Mouse (Mus musculus) midbrain, embryonic 10.5 days (tissue): ENCODE data around the gene Slc22a29. TPM values are rescaled to one million over a fixed set of nuclear protein-coding genes. Genes with fewer than 3 reads are reported as not detected.
"Not testable (repeated sequence)": the region's sequence is repeated elsewhere in the genome, so short reads cannot be mapped to it uniquely, and the experiment has no call there.

Source experiments
- DNase-seq: peaks from one replicate; pipeline ENCODE4 v3.0.0-alpha.2; 2017; ENCODE audit warnings: low spot score
- H3K27ac ChIP-seq: fragments of 300-500 bp; sonication (generic); replicated peaks from 2 replicates; pipeline ENCODE4 v1.5.1; 2016; ENCODE audit warnings: mild to moderate bottlenecking
- H3K27me3 ChIP-seq: fragments of 300-500 bp; sonication (generic); 2 replicates; pipeline ENCODE4 v1.6.1; 2016; ENCODE audit warnings: low read depth, mild to moderate bottlenecking; ENCODE audit not compliant: poor library complexity, severe bottlenecking
- H3K36me3 ChIP-seq: fragments of 300-500 bp; sonication (generic); 2 replicates; pipeline ENCODE4 v1.6.1; 2016; ENCODE audit warnings: mild to moderate bottlenecking, moderate library complexity
- H3K4me1 ChIP-seq: fragments of 300-500 bp; sonication (generic); 2 replicates; pipeline ENCODE4 v1.6.1; 2016
- H3K4me3 ChIP-seq: fragments of 300-500 bp; sonication (generic); 2 replicates; pipeline ENCODE4 v1.5.1; 2016; ENCODE audit warnings: mild to moderate bottlenecking, moderate library complexity
- H3K9me3 ChIP-seq: fragments of 300-500 bp; sonication (generic); replicated peaks from 2 replicates; pipeline ENCODE4 v1.6.1; 2016; ENCODE audit warnings: mild to moderate bottlenecking
- WGBS: fragments of 180-500 bp; shearing (Covaris S2); methylation state at CpG from one replicate; pipeline ENCODE4 v1.1.7; 2016; 5-methylcytosine and 5-hydroxymethylcytosine counted together
- polyA plus RNA-seq: library from polyadenylated mRNA; unstranded; fragments of >200 nt; fragmentation: Nextera tagmentation; extraction: Ambion mirVana; gene quantifications from 2 replicates; pipeline ENCODE4 v1.2.1, GENCODE M21; 2016

The Slc22a29 gene
- not detected in 2 replicates for polyA plus RNA-seq

DNA sequence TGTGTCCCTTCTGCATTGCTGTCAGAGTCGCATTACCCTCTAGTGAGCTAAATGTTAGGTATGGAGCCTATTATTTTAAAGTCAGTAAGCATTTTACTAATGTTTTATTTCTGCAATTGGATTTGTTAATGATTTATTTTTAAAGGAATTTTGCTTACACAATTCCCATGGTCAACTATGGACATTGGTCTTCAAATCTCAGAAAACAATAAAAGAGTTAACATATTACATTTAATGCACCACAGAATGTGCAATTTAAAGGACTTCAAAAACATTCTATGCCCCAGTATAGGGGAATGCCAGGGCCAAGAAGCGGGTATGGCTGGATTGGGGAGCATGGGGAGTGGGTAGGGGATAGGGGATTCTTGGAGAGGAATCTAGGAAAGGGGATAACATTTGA, at the start of gene Slc22a29:
Gene Slc22a29, minus strand, starts transcription at position 101 of the 400 bp plus-strand sequence.
- Histone ChIP-seq H3K9me3 (peaks cover 22% of the 10 kb centered on the region), H3K27me3 (no peaks in the 10 kb centered on the region), H3K36me3 (no peaks in the 10 kb centered on the region), H3K4me1 (no peaks in the 10 kb centered on the region), H3K27ac (no peak within 1 kb of the TSS), H3K4me3 (no peak within 1 kb of the TSS)
- WGBS = 86% methylated on average over 2 of the region's 2 CpGs
- no peak for DNase-seq

DNA sequence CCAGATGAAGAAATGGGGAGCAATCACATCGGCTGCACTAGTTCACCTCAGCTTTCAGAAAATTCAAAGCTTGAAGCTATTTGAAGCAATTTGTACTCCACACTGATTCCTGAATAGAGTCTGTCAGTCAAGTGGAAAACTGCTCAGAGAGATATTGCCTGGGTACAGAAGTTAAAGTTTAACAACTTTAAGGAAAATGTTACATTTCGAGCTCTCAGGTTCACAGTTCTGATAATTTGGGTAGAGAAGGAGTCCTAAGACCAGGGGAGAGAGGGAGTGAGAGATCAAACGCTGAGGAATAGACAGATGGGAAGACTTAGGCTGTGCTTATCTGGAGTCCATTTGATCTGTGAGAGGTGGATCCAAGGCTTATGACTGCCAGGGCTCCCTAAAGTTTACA, 46.6 kb upstream of the Slc22a29 start:
- Histone ChIP-seq H3K27me3 (no peaks in the 10 kb centered on the region), H3K4me1 (no peaks in the 10 kb centered on the region), H3K36me3 (no peaks in the 10 kb centered on the region), H3K27ac (no peak overlapping the region), H3K4me3 (no peak overlapping the region), H3K9me3 (peaks cover 6% of the 10 kb centered on the region; the same call in 1 of the 2 replicates)
- no peak for DNase-seq
- WGBS = 81% methylated on average over 3 of the region's 3 CpGs

DNA sequence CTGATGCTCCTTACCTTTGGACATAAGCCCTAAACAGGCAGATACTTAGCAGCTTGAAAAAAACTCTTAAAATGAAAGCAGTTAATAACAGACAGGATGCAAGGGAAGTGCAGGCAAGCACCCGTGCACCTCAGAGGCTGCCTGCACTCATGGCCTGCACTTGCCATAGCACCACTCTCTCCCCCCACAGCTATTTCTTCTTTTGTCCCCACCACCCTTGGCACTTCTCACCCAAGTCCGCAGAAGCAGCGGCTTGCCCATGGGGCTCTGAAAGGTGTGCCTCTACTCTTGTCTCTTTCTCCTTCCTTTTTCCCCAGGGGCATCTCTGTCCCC, 34.0 kb upstream of the Slc22a29 start:
- H3K27ac ChIP-seq = peak overlapping the region; percentile 84; the same call in 1 of the 2 replicates
- no peaks in the 10 kb centered on the region for H3K36me3 ChIP-seq
- WGBS = 33% methylated on average over 3 of the region's 3 CpGs
- DNase-seq = no peak
- H3K4me1 ChIP-seq = peaks cover 6% of the 10 kb centered on the region; the same call in 1 of the 2 replicates
- peak overlapping the region; percentile 68 for H3K4me3 ChIP-seq
- H3K27me3 ChIP-seq = no peaks in the 10 kb centered on the region
- peaks cover 28% of the 10 kb centered on the region for H3K9me3 ChIP-seq

DNA sequence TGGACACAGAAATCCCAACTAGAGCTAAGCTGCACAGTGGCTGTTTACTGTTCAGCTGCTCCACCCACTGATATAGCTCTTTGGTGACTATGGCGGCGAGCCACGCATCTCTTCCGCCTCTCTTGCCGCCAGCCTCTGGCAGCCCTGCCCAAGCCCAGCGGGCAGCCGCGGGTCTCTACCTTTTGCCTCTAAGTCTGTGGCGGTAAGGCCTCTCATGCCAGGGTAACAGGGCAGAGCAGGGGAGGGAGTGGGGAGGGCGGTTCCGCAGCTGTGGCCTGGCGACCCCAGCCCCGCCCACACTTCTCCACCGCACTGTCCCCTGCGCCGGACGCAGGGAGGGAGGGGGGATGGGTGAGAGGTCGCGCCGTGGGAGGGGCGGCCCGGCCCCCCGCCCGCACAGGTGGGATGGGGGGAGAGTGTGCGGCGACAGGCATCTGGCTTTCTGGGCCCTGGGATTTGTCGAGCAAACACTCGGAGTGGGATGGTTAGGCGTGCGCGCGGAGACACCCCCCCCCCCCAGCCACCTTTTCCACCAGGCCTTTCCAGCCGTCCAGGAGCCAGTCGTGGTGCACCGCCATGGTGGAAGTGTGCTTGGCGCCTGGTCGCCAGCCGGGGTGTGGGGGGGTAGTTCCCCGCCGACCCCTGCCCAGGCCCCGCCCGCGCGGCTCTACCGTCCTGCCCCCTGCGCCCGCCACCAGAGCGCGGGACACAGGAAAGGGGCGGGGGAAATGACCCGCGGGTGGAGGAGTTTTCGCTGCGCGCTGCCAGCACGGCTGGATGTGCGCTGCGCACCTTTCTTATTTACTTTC, 33.4 kb upstream of the Slc22a29 start:
- peak; percentile 30 for DNase-seq
- peaks cover 6% of the 10 kb centered on the region; the same call in 1 of the 2 replicates for H3K4me1 ChIP-seq
- H3K4me3 ChIP-seq = peak overlapping the region; percentile 68
- peaks cover 22% of the 10 kb centered on the region for H3K9me3 ChIP-seq
- H3K36me3 ChIP-seq = no peaks in the 10 kb centered on the region
- H3K27ac ChIP-seq = peak overlapping the region; percentile 84
- no peaks in the 10 kb centered on the region for H3K27me3 ChIP-seq
- WGBS = 10% methylated on average over 58 of the region's 58 CpGs

DNA sequence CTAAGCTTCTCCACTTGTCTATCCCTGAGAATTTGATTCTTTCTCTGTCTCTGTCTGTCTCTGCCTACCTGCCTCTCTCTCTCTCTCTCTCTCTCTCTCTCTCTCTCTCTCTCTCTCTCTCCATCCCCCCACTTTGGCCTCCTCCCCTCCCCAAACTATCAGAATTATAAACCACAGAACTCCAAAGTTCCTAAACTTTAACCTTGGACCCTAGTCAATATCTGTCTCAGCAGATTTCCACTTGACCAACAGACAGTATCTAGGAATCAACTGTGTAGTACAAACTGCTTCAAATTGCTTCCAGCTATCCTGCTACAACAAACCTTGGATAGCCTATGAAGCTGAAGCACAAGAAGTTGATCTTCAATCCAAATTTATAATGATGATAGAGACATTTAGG, 10.2 kb upstream of the Slc22a29 start:
- peaks cover 50% of the 10 kb centered on the region for H3K9me3 ChIP-seq
- H3K36me3 ChIP-seq = no peaks in the 10 kb centered on the region
- no peak overlapping the region for H3K4me3 ChIP-seq
- DNase-seq = no peak
- no peak overlapping the region for H3K27ac ChIP-seq
- H3K27me3 ChIP-seq = no peaks in the 10 kb centered on the region
- H3K4me1 ChIP-seq = no peaks in the 10 kb centered on the region

DNA sequence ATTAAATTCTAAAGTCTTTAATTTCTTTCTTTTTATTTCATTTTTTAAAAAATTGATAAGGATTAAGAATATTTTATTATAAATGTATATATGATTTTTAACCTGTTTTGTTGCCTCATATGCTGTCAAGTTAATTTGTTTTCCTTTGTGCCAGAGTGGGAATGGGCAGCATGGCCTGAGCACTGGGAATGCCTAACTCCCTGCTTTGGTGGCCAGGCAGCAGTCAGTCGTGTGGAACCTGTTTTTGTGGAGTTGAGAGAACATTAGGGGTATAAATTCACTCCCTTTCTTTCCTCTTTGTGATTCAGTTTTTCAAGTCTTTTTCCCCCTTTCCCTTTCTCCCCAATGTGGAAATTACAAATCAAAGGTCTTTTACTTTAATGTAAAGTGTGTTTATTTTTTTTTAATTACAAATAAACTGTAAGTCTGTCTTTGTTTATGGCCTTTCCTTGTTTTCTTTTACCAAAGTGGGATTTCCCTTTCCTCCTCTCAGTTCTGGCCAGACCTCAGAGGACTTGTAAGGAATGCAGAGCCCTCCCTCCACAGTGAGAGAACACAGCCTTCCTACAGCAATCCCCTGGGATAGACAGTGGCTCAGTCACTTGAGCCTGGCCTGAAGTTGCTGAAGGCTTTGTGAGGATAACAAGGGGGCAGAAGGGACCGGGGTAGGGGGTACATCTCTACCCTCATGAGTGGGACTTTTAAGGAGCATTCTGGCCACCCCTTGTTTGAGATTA, 69.7 kb downstream of the Slc22a29 start:
- 52% methylated on average over 2 of the region's 2 CpGs for WGBS
- H3K27ac ChIP-seq = no peak overlapping the region
- H3K9me3 ChIP-seq = peaks cover 61% of the 10 kb centered on the region
- no peaks in the 10 kb centered on the region for H3K36me3 ChIP-seq
- H3K4me1 ChIP-seq = no peaks in the 10 kb centered on the region
- no peak overlapping the region for H3K4me3 ChIP-seq
- no peak for DNase-seq
- H3K27me3 ChIP-seq = no peaks in the 10 kb centered on the region

DNA sequence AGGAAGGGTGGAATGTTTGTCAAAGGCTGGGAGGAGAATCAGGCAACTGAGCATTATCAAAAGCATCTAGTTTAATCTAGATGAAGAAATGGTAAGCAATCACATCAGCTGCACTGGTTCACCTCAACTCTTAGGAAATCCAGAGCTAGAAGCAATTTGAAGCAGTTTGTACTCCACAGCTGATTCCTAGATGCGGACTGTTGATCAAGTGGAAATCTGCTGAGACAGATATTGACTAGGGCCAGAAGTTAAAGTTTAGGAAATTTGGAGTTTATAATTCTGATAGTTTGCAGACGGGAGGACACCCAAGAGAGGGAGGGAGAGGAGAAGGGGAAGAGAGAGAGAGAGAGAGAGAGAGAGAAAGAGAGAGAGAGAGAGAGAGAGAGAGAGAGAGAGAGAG, 76.0 kb downstream of the Slc22a29 start:
- 87% methylated on average over 2 of the region's 2 CpGs for WGBS
- not testable (repeated sequence) for H3K36me3 ChIP-seq, H3K27ac ChIP-seq, DNase-seq, H3K4me3 ChIP-seq, H3K4me1 ChIP-seq, H3K27me3 ChIP-seq
- peaks cover 58% of the 10 kb centered on the region for H3K9me3 ChIP-seq

DNA sequence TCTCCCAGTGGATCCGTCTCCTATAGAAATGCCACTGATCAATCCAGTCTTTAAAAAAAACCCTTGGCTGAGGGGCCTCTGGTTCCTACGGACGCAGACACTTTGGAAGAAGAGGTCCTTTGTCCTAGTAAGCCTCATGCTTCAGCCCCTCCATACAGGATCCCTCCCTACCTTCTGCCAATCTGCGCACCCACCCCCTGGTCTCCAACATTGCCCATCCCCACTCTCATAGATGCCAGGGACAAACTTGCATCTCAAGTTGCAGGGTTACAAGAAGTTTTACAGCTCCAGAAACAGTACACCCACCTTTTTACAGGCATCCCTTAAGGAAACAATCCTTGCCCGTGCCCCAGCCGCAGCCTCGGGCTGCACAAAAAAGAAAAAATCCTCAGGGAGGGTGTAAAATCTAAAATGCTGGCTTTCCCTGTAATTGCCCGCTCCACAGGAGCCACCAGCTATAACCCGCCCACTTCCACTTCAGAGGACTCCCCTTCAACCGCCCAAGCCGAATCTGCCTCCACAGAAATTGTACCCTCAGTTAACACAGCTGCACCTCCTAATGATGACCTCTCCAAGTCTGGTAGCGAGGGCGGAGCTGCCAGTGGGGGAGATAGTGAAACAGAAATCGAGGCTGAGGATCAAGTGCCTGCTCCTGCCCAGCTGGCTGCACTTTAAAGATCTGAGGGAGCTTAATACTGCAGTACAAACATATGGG, 84.4 kb downstream of the Slc22a29 start:
- 72% methylated on average over 14 of the region's 14 CpGs for WGBS
- H3K36me3 ChIP-seq, H3K27me3 ChIP-seq, DNase-seq, H3K4me3 ChIP-seq, H3K4me1 ChIP-seq, H3K27ac ChIP-seq: not testable (repeated sequence)
- peaks cover 45% of the 10 kb centered on the region for H3K9me3 ChIP-seq

DNA sequence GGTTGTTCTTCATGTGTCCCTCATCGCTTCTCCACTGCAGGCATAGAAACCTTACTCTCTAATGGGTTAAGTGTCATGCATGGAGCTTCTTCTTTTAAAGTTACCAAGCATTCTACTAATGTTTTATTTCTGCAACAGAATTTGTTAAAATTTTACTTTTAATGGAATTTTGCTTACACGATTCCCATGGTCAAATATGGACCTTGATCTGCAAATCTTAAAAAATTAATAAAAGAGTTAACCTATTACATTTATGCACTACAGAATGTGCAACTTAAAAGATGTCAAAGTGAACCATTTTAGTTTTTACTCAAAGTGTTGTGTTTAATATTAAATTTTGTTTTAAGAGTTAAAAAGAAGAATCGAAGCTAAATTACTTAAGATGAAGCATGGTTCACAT, 86.8 kb downstream of the Slc22a29 start, which contains the start of gene Slc22a28:
Gene Slc22a28, minus strand, starts transcription at position 102 of the 400 bp plus-strand sequence.
- not testable (repeated sequence) for DNase-seq, H3K36me3 ChIP-seq, H3K4me3 ChIP-seq, H3K27me3 ChIP-seq, H3K4me1 ChIP-seq, H3K27ac ChIP-seq
- peaks cover 43% of the 10 kb centered on the region for H3K9me3 ChIP-seq
- 91% methylated on average over 2 of the region's 3 CpGs for WGBS

Other genes starting within 250 kb of the Slc22a29 start
- gene Slc22a28, start 86.9 kb downstream of the Slc22a29 start, polyA plus RNA-seq = not detected in 2 replicates
- gene Slc22a30, start 186.2 kb upstream of the Slc22a29 start, polyA plus RNA-seq = not detected in 2 replicates